Mouse (Mus musculus) kidney, adult 8-10 months (tissue): Measurements from ENCODE around the gene Spata13.

Experiments
- DNase-seq, 2 experiments: peaks; one replicate each; pipeline ENCODE4 v3.0.0; 2022

Spata13 gene

GRCm38 (mm10) chr14:60721938-60722337, 88.1 kb downstream of the Spata13 start:
- DNase-seq, result no peak

DNA sequence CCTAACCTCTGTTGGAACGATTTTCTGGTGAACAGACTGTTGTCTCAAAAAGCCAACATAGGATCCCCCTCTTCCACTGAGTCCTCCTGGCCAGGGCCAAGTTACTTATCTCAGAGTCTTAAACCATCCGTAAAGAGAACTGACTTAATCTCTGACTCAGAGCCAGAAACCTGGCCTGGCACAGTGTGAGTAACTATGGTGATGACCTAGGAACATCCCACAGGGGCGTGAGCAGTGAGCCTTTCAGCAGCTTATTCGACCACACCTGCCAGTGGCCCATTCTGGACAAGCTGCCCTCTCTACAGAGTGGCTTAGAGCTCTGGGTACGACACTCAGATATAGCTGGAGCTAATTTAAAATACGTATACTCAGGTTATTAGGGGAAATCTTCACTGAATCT, 92.3 kb downstream of the Spata13 start:
- peak; percentile 40 to 48 for DNase-seq

GRCm38 (mm10) chr14:60727130-60727529, 93.3 kb downstream of the Spata13 start:
- DNase-seq, result no peak

GRCm38 (mm10) chr14:60732081-60732480, 98.3 kb downstream of the Spata13 start:
- no peak for DNase-seq

DNA sequence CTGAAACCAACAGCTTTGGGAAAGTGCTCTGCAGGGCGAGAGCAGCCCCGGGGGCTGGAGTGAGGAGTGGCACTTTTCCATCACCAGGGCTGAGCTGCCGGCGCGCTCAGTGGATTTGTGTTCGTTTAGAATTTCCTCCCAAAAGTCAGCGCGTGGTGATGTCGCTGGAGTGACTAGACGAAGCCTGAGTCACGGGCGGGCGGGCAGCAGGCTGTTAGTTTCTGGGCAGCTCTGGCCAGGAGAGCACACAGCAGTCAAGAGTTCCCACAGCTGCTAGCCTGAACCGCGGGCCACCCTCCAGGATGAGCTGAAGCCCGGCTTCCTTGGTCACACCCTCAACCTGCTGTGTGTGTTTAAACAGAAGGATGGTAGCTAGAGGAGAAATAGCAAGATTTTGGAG, 99.0 kb downstream of the Spata13 start:
- peak in 1 of 2 experiments; percentile 20 for DNase-seq

DNA sequence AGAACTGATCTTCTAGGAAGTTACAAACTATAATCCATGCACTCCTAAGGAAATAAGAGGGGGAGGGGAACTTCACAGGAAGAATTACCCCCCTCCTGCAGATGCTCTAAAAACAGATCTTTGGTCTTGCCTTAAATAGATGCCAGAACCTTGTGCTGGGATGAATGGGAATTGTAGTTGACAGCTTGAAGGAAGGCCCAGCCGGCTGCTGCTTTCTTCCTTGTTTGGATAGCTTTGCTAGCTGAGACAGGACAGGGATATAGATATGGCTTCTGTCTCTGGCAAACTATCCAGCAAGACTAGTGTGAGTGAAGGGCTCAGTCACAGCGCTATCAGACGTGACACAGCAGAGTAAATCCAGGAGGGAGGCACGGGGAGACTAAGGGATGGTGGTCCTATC, 99.9 kb downstream of the Spata13 start:
- no peak for DNase-seq

GRCm38 (mm10) chr14:60735206-60735605, 101.4 kb downstream of the Spata13 start:
- no peak for DNase-seq

- DNase-seq, result no peak
Measured at GRCm38 (mm10) chr14:60735848-60736547, 102.2 kb downstream of the Spata13 start.

DNA sequence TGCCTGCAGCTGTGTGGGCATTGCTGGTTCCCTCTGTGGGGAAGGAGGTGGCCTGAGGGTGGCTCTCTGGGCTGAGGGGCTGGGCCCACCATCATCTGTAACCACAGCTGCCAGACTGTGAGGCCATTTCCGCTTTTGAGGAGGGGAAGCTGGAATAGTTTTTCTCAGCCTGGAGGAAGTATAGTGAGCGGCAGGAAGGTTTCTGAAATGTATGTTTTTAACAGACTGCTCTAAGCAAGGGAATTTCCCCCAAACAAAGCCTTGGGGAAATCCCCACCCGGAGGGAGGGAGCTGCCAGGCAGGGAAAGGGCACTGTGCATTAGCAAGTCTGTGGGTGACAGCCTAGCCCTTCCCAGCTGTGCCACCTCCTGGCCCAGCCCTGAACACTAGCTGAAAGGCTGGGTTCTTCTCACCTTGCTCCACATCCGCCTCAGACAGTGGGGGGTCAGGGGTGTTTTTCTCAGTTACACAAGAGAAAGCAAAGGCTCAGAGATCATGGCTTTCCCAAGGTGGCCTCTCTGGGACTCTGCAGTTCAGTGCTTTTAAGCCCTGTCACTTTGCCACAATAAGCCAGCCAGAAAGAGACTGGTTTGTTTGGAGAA, 102.9 kb downstream of the Spata13 start:
- peak; percentile 24 for DNase-seq

GRCm38 (mm10) chr14:60737202-60737611, 103.4 kb downstream of the Spata13 start:
- DNase-seq, result no peak

DNA sequence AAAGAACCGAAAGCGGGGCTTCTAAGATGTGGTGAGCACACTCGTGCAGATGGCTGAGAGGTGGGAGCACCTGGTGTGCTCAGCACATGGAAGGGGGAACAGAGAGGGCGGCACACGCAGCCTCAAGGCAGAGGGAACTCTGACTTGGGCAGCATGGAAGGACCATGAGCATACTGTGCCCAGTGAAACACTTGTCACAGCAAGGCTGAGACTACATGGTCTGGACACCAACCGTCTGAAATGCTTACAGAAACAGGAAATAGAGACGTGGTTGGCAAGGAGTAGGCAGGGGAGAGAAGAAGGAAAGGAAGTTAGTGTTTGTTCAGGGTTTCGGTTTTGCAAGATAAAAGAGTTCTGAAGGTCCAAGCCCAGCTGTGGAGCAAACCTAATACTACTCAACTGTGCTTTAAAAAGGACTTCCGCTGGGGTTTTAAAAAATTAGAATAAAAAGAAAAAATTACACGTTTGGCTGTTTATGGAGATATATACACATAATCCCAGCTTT, 104.7 kb downstream of the Spata13 start:
- DNase-seq, result no peak

GRCm38 (mm10) chr14:60739155-60739554, 105.4 kb downstream of the Spata13 start:
- DNase-seq, result no peak

GRCm38 (mm10) chr14:60739616-60740015, 105.8 kb downstream of the Spata13 start:
- no peak for DNase-seq

GRCm38 (mm10) chr14:60740507-60740906, 106.7 kb downstream of the Spata13 start:
- DNase-seq, result no peak

DNA sequence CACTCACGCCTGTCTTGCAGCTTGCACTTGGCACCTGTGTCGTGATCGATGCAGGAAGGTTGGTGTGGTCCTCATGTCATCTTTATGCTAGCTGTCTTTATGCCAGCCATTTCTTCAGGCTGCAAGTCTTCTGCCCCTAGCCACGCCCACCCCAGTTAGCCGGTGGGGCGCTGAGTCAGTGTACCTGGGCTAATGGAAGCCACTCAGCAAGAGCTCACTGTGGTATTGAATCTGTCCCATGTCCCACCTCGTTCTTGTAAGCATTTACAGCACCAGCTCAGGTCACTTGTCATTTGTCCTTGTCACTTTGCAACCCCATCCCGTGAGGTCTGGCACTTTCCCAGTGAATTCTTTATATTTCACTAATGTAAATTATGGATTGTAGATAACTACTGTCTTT, 107.2 kb downstream of the Spata13 start:
- no peak for DNase-seq

GRCm38 (mm10) chr14:60741490-60741981, 107.7 kb downstream of the Spata13 start:
- DNase-seq, result peak; percentile 30 to 39

DNA sequence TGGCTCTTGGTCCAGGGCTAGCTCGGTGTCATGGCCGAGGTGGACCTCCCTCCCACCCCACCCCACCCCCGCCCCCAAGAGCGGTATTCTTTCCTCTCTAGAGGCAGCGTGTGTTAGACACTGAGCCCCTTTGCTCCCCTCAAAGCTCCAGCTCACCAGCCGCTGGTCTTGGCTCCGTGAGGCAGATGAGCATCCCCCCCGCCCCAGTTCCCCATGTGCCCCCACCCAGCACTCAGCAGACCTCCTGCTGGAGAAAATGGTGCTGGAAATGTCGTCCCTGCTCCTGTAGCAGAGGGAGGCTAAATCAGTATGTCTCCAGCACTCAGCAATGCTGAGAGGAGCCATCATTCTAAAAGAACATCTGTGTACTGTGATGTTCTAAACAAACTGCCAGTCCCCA, 109.9 kb downstream of the Spata13 start:
- no peak for DNase-seq

DNA sequence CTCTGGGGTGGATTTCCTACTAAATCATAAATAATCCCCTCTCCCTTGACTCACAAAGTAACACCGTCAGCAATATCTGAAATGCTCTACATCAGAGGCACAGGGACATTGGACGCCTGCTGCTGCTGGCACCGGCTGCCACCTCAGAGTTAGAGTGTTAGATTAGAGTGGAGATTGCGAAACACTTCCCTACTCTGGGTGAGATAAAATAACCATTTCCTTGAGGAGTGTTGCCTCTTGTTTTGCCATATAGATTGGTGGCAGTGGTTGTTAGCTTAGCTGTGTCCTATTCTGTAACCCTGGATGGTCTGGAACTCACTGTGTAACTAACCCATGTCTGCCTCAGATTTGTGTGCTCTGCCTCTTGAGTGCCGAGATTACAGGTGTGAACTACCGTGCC, 111.4 kb downstream of the Spata13 start:
- DNase-seq, result no peak

GRCm38 (mm10) chr14:60746141-60746540, 112.3 kb downstream of the Spata13 start:
- no peak for DNase-seq

GRCm38 (mm10) chr14:60747154-60747870, 113.5 kb downstream of the Spata13 start:
- no peak for DNase-seq

DNA sequence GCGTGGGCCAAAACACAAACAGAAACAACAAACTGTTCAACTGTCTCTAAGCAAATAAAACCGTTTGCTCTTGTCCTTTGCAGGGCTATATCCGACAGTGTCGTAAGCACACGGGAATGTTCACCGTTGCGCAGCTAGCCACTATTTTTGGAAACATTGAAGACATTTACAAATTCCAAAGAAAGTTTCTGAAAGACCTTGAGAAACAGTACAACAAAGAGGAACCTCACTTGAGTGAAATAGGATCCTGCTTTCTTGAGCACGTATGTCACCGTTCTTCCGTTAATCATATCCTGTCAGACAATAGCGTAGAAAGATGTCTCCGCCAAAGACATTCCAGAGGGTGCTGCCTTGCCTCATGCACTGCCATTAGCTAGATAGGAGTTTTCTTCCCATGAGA, 116.1 kb downstream of the Spata13 start:
- no peak for DNase-seq

DNA sequence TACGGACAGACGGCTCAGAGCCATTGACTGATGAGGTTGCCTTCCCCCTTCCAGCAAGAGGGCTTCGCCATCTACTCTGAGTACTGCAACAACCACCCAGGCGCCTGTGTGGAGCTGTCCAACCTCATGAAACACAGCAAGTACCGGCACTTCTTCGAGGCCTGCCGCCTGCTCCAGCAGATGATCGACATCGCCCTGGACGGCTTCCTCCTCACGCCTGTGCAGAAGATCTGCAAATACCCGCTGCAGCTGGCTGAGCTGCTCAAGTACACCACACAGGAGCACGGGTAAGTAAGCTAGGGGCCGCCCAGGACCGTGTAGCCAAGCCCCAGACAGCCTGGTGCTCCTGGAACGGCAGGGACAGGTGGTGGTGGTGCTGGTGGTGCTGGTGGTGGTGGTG, 117.8 kb downstream of the Spata13 start:
- no peak for DNase-seq

GRCm38 (mm10) chr14:60752892-60753800, 119.3 kb downstream of the Spata13 start:
- no peak for DNase-seq
